Mouse (Mus musculus) neural tube, embryonic 14.5 days (tissue): Measurements from ENCODE around the gene Syt12. TPM values are rescaled to one million over a fixed set of nuclear protein-coding genes. Genes with fewer than 3 reads are reported as not detected.
A peak's percentile ranks its signal among the peaks of the same experiment; 100 is the strongest.

ENCODE experiments used
- ATAC-seq: fragments of 200-750 bp; cut with Nextera tagmentation; 2 replicates; pipeline ENCODE4 v1.8.0; 2017; ENCODE audit warnings: low read depth, mild to moderate bottlenecking, moderate TSS enrichment, moderate library complexity
- H3K27ac ChIP-seq: fragments of 300-500 bp; sonication (generic); 2 replicates; pipeline ENCODE4 v1.5.1; 2014; ENCODE audit warnings: low read depth, mild to moderate bottlenecking, control low read depth, low read length, moderate library complexity, mixed read lengths
- H3K27me3 ChIP-seq: fragments of 300-500 bp; sonication (generic); 2 replicates; pipeline ENCODE4 v1.6.1; 2014; ENCODE audit warnings: low read length; ENCODE audit not compliant: control insufficient read depth, insufficient read depth
- H3K36me3 ChIP-seq: fragments of 300-500 bp; sonication (generic); 2 replicates; pipeline ENCODE4 v1.6.1; 2014; ENCODE audit warnings: low read length, mixed read lengths; ENCODE audit not compliant: control insufficient read depth, insufficient read depth
- H3K4me1 ChIP-seq: fragments of 300-500 bp; sonication (generic); 2 replicates; pipeline ENCODE4 v1.6.1; 2014; ENCODE audit warnings: low read length; ENCODE audit not compliant: control insufficient read depth, insufficient read depth
- H3K4me2 ChIP-seq: fragments of 300-500 bp; sonication (generic); 2 replicates; pipeline ENCODE4 v1.6.1; 2014; ENCODE audit warnings: mild to moderate bottlenecking, low read depth, low read length, control low read depth
- H3K4me3 ChIP-seq: fragments of 300-500 bp; sonication (generic); 2 replicates; pipeline ENCODE4 v1.5.1; 2014; ENCODE audit warnings: low read depth, low read length, control low read depth, mixed read lengths
- H3K9ac ChIP-seq: fragments of 300-500 bp; sonication (generic); replicated peaks from 2 replicates; pipeline ENCODE4 v1.6.1; 2014; ENCODE audit warnings: low read depth, mild to moderate bottlenecking, control low read depth, low read length, mixed read lengths
- H3K9me3 ChIP-seq: fragments of 300-500 bp; sonication (generic); 2 replicates; pipeline ENCODE4 v1.6.1; 2016; ENCODE audit warnings: low read length; ENCODE audit not compliant: control insufficient read depth
- WGBS: fragments of 180-500 bp; shearing (Covaris S2); extraction: QIAGEN DNeasy Blood & Tissue Kit; methylation state at CpG from one replicate; pipeline ENCODE4 v1.1.7; 2014; 5-methylcytosine and 5-hydroxymethylcytosine counted together
- polyA plus RNA-seq: library from polyadenylated mRNA; unstranded; fragments of >200 nt; fragmentation: Nextera tagmentation; extraction: Ambion mirVana; gene quantifications from 2 replicates; pipeline ENCODE4 v1.2.1, GENCODE M21; 2014

Syt12 gene
- 4.4 and 4.8 TPM in 2 replicates for polyA plus RNA-seq

DNA sequence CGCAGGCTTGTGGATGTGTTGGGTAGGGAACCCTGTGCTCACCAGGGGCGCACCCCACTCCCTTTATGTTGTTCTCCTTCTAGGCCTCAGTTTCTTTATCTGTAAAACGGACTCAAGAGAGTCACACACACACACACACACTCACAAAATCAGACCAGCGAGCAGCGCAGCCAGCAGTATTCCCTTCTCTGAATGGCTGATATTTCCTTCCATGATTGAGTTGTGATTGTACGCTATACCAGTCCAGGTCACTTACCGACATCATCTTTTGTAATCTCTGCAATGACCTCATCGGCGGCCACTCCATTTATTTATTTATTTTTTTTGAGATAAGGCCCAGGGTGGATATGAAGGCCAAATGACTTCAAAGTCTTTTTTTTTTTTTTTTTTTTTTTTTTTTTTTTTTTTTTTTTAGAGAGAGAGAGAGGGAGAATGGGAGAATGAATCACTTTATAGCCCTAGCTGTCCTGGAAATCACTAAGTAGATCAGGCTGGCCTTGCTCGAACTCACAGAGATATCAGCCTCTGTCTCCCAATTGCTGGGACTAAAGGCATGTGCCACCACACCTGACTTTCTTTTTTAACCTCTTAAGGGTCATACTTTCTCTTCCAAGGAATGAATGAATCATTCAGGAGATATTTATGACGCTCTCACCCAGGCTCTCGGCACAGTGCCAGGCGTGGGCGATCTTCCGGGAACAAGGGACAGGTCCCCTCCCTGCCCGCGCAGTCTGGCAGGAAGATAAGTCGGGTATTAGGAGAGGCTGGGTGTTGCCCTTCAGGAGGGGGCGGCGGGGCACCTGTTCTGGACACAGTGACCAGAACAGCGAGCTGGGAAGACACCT lies at the start of gene Syt12:
Gene Syt12 (minus strand): TSS at position 103 of the 845 bp plus-strand sequence.
- Histone ChIP-seq H3K4me1 (no peaks in the 10 kb centered on the region; the same call in 1 of the 2 replicates), H3K27me3 (peaks cover 11% of the 10 kb centered on the region), H3K9me3 (no peaks in the 10 kb centered on the region), H3K27ac (no peak within 1 kb of the TSS), H3K4me2 (peak within 1 kb of the TSS; percentile 94), H3K36me3 (no peaks in the 10 kb centered on the region), H3K4me3 (peak within 1 kb of the TSS; percentile 49), H3K9ac (peak within 1 kb of the TSS; percentile 52)
- no peak for ATAC-seq
- WGBS, result 34% methylated on average over 21 of the region's 21 CpGs

DNA sequence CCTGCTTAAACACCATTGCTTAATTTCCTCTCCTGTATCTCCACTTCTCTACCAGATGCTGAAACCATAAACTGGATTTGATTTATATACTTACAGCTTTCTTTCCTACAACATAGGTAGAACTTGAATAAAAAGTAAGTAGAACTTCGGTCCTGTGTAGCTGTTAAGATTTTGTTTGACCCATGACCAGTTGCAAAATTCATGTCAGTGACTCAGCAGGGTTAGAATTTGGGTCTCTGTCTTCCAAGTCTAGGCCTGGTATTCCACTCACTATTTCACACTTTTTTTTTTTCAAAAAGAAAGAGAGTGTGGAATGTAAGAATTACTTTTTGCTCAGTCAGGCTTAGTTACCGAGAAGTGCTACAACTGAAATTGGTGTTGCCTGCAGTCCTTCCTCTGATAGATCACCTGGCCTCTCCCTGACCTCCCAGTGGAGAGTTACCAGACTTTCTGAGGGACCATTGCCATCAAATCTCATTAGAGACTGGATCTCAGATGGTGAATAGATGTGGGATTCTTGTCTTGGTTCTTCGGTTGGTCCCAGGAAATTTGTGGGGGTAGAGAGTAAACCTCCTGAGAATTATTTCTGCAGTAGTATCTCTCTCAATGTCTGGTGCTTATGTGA lies 44.3 kb upstream of the Syt12 start:
- WGBS, result 92% methylated on average over 3 of the region's 3 CpGs
- Histone ChIP-seq H3K4me3 (no peak overlapping the region), H3K4me2 (no peak overlapping the region), H3K9ac (no peak overlapping the region), H3K36me3 (no peaks in the 10 kb centered on the region), H3K27me3 (no peaks in the 10 kb centered on the region), H3K9me3 (no peaks in the 10 kb centered on the region), H3K27ac (no peak overlapping the region), H3K4me1 (no peaks in the 10 kb centered on the region)
- ATAC-seq, result no peak

DNA sequence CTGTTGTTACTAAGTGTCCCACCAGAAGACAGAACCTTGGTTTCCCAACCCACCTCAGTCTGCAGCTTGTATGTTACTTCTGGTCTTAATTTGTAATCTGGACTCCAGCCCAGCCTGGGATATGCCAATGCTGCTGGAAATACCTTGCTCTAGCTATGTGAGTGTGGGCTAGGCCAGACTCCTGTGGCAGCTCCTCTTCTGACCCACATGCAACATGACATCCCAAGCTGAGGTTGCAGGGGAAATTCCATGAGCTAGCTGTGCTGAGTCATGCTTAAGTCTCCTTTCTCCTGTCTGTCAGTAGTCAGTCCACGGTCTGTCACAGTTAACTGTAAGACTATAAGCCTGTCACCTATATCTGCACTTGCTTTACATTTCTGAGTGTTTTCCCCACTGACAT lies 40.2 kb upstream of the Syt12 start:
- Histone ChIP-seq H3K9ac (no peak overlapping the region), H3K27ac (no peak overlapping the region), H3K9me3 (no peaks in the 10 kb centered on the region), H3K4me2 (no peak overlapping the region), H3K36me3 (no peaks in the 10 kb centered on the region), H3K27me3 (no peaks in the 10 kb centered on the region), H3K4me1 (peaks cover 5% of the 10 kb centered on the region; the same call in 1 of the 2 replicates), H3K4me3 (no peak overlapping the region)
- ATAC-seq, result no peak
- WGBS, result 69% methylated on average over 1 of the region's 1 CpGs

DNA sequence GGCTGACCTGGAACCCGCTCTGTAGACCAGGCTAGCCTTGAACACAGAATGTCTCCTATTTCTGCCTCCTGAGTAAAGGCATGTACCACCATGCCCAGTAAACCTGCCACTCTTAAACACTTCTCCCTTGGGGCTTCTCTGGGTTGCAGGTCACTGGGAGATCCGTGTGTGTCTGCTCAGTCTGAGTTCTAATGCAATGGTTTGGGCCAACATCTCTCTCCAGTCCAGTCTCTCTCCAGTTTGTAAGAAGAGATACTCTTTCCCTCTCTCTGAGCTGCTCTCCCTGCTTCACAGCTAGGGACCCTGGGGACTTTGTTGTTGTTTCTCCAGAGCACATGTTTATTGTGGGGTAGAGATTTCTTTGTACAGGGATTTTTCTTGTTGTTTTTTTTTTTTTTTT lies 39.0 kb upstream of the Syt12 start:
- Histone ChIP-seq H3K4me3 (no peak overlapping the region), H3K27me3 (no peaks in the 10 kb centered on the region), H3K9ac (no peak overlapping the region), H3K27ac (peak overlapping the region; percentile 34; the same call in 1 of the 2 replicates), H3K9me3 (no peaks in the 10 kb centered on the region), H3K36me3 (no peaks in the 10 kb centered on the region), H3K4me1 (peaks cover 5% of the 10 kb centered on the region; the same call in 1 of the 2 replicates), H3K4me2 (no peak overlapping the region)
- WGBS, result 68% methylated on average over 2 of the region's 2 CpGs
- no peak for ATAC-seq

DNA sequence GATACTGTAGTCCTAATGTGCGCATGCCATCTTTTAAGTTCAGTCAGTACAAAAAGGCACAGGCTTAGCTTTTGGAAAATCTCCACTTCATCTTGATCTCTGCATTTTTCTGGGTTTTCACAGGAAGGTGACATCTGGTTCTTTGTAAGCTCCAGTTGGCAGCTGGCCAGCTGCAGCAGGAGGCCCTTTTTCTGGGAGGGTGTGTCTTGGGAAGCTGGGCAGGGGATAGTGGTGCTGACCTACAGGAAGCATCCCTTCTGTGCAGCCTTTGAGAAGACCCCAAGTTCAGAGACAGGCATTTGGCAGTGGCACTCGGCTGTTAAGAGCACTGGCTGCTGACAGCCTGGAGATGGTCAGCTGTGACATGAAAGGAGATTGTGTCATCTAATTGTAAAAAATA lies 38.5 kb upstream of the Syt12 start:
- no peak overlapping the region for H3K4me2 ChIP-seq
- no peak overlapping the region for H3K9ac ChIP-seq
- ATAC-seq, result no peak
- no peaks in the 10 kb centered on the region for H3K27me3 ChIP-seq
- no peak overlapping the region for H3K27ac ChIP-seq
- no peak overlapping the region for H3K4me3 ChIP-seq
- H3K9me3 ChIP-seq, result no peaks in the 10 kb centered on the region
- peaks cover 8% of the 10 kb centered on the region; the same call in 1 of the 2 replicates for H3K4me1 ChIP-seq
- no peaks in the 10 kb centered on the region for H3K36me3 ChIP-seq
- whole genome bisulfite sequencing, result 44% methylated on average over 2 of the region's 2 CpGs

DNA sequence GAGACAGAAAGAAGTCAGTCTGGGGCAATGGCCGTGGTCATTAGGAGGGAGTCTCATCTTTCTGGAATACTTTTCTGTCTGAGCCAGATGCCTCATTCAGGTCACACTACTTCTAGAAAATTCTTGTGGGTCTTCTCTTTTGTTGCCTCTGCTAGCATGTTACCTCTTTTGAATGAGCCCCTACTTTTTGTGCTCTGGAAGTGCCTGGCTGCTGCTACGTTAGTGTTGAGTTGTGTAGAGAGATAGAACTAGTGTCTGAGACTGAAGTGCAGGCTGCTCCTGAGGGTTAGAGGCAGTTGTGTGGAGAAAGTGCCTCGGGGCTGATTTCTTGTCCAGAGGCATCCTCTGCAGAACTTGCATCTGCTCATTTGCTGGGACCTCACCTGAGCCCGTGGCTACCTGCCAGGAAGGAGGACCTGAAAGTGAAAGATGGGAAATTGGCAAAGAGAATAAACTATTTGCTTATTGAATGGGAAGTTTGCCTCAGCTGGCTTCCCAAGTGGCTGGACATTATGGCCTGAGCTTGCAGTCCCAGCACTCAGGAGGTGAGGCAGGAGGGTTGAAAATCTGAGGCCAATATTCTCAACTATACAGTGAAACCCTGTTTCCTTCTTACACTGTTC lies 36.1 kb upstream of the Syt12 start:
- no peak for ATAC-seq
- whole genome bisulfite sequencing, result 75% methylated on average over 4 of the region's 4 CpGs
- Histone ChIP-seq H3K27ac (no peak overlapping the region), H3K4me1 (peaks cover 14% of the 10 kb centered on the region; the same call in 1 of the 2 replicates), H3K9me3 (no peaks in the 10 kb centered on the region), H3K27me3 (no peaks in the 10 kb centered on the region), H3K4me2 (no peak overlapping the region), H3K4me3 (no peak overlapping the region), H3K36me3 (no peaks in the 10 kb centered on the region), H3K9ac (no peak overlapping the region)

DNA sequence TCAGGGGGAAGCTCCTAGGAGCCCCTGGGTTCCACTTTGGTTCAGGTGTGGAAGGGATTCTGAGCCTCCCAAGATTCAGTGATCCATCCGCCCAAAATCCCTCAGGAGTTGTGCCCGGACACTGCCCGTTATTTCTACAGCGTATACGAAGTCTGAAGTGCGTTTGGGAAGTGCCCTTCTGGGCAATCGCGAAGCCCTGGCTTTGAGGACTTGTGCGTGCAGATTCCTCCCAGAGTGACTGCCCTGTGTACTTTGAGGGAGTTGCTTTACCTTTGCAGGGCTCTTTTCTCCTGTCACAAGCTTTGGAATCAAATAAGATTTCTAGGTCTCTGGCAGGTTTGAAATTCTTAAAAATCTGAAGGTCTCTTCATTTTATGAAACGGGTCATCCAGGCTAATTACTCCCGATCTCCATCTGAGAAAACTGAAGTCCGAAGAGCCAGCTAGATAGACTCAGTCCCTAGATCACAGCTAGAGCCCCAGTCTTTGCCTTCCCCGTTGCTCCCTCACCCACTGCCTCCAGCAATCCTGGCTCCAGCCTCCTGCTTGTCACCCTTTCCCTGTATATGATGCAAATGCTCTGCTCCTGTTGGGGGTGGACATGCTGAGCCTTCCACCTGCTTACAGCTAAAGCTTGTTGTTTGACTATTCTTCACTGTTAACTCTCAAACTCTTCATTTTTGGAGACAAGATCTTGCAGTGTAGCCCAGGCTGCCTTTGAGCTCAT lies 34.0 kb upstream of the Syt12 start:
- peak overlapping the region; percentile 63 for H3K4me2 ChIP-seq
- H3K9ac ChIP-seq, result peak overlapping the region; percentile 53; the same call in 1 of the 2 replicates
- ATAC-seq, result no peak
- H3K4me1 ChIP-seq, result peaks cover 14% of the 10 kb centered on the region; the same call in 1 of the 2 replicates
- peak overlapping the region; percentile 63; the same call in 1 of the 2 replicates for H3K4me3 ChIP-seq
- no peak overlapping the region for H3K27ac ChIP-seq
- H3K36me3 ChIP-seq, result no peaks in the 10 kb centered on the region
- H3K9me3 ChIP-seq, result no peaks in the 10 kb centered on the region
- WGBS, result 10% methylated on average over 13 of the region's 13 CpGs
- H3K27me3 ChIP-seq, result no peaks in the 10 kb centered on the region

DNA sequence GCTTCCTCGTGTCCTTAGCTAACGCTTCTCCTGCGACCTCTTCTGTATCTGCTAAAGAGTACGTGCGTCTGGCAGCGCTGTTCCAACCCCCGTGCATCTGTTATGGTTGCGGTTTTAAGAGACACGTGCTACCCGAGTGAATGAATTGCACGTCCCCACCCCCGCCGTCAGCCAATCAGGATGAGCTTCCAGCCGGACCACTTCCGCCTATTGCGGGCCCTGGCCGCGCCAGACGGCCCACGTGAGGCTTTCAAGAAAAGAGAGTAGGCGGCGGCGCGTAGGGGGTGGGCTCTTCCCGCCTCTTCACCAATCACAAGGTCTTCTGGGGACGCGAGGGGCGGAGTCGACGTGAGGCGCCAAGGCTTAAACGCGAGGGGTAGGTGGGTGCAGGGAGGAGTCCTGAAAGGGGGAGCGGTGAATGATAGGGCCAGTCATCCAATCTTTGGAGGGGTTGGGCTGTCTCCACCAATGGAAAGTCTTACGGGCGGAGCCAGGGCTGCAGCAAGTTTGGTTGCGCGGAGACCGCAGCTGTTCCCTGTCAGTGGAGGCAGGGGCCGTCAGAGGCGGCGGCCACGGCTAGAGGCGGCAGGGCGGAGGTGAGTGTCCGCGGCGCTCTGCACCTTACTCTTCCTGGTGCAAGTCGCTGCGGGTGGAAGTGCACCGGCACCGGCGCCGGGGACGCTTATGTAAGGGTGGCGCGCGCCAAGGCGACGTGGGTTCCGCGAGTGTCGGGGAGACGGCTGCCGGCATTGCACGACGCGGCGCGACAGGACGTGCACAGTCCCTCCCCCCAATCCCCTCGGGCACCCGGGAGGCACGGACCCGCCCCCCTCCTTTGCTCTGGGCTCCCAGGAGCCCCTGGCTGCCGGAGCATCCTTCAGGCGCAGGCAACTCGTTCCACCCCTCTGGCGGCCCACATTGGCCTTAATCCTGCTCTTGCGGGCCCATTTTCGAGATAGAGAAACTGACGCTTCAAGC lies 33.0 kb upstream of the Syt12 start, which contains the start of gene Pcx:
Gene Pcx (plus strand): TSS at position 487 of the 978 bp plus-strand sequence.
- under 1% methylated on average over 74 of the region's 82 CpGs for WGBS
- Histone ChIP-seq H3K27ac (peak within 1 kb of the TSS; percentile 40; the same call in 1 of the 2 replicates), H3K9ac (peak within 1 kb of the TSS; percentile 53), H3K9me3 (no peaks in the 10 kb centered on the region), H3K36me3 (no peaks in the 10 kb centered on the region), H3K27me3 (no peaks in the 10 kb centered on the region), H3K4me3 (peak within 1 kb of the TSS; percentile 63), H3K4me2 (peak within 1 kb of the TSS; percentile 74), H3K4me1 (peaks cover 8% of the 10 kb centered on the region; the same call in 1 of the 2 replicates)
- peak; percentile 100 for ATAC-seq
